Mouse (Mus musculus): ENCODE measurements around the gene Fgf22. TPM values are rescaled to one million over a fixed set of nuclear protein-coding genes. Genes with fewer than 3 reads are reported as not detected.
A peak's percentile ranks its signal among the peaks of the same experiment; 100 is the strongest.

Fgf22 gene
- total and polyA plus RNA-seq, 3 experiments, result 0.18 TPM; not detected in 2

- DNase-seq, result peak; percentile 95
These were observed 12.7 kb downstream of the Fgf22 start for GRCm38 (mm10) chr10:79767372-79768244.

- DNase-seq, result peak; percentile 75
These were observed 13.5 kb downstream of the Fgf22 start for GRCm38 (mm10) chr10:79768400-79768799.

- no peak for DNase-seq
These were observed 14.5 kb downstream of the Fgf22 start for GRCm38 (mm10) chr10:79769329-79769728.

- DNase-seq, result no peak
These were observed 17.4 kb downstream of the Fgf22 start for GRCm38 (mm10) chr10:79772320-79772719.

GRCm38 (mm10) chr10:79773208-79773607, 18.3 kb downstream of the Fgf22 start:
- DNase-seq, result no peak

- DNase-seq, result no peak
These were observed 19.8 kb downstream of the Fgf22 start for GRCm38 (mm10) chr10:79774486-79775279.

- DNase-seq, result peak; percentile 70
These were observed 22.2 kb downstream of the Fgf22 start, which contains the start of gene Fstl3 for GRCm38 (mm10) chr10:79777103-79777531. Gene Fstl3, plus strand, starts transcription at chr10:79777272.

- peak; percentile 77 for DNase-seq
These were observed 23.1 kb downstream of the Fgf22 start for GRCm38 (mm10) chr10:79778006-79778405.

GRCm38 (mm10) chr10:79779193-79779592, 24.3 kb downstream of the Fgf22 start:
- no peak for DNase-seq

GRCm38 (mm10) chr10:79779784-79780663, 25.1 kb downstream of the Fgf22 start:
- peak; percentile 98 for DNase-seq

- no peak for DNase-seq
These were observed 25.8 kb downstream of the Fgf22 start for GRCm38 (mm10) chr10:79780664-79781015.

GRCm38 (mm10) chr10:79781139-79781538, 26.3 kb downstream of the Fgf22 start:
- no peak for DNase-seq

GRCm38 (mm10) chr10:79781956-79782355, 27.1 kb downstream of the Fgf22 start:
- no peak for DNase-seq

GRCm38 (mm10) chr10:79783050-79783449, 28.2 kb downstream of the Fgf22 start:
- no peak for DNase-seq

GRCm38 (mm10) chr10:79783920-79784800, 29.3 kb downstream of the Fgf22 start:
- DNase-seq, result no peak

GRCm38 (mm10) chr10:79788386-79789158, 33.7 kb downstream of the Fgf22 start:
- peak; percentile 69 for DNase-seq

- DNase-seq, result no peak
These were observed 34.7 kb downstream of the Fgf22 start for GRCm38 (mm10) chr10:79789581-79789980.

- no peak for DNase-seq
These were observed 36.0 kb downstream of the Fgf22 start, which contains the start of gene Prss57 for GRCm38 (mm10) chr10:79790861-79791260. Gene Prss57, minus strand, starts transcription at chr10:79790961.

GRCm38 (mm10) chr10:79792339-79793040, 37.6 kb downstream of the Fgf22 start:
- no peak for DNase-seq
